Mouse (Mus musculus): ENCODE measurements at regions not wholly inside any gene's neighbourhood (a gene's known extent, or its start where the extent isn't known, plus 50 kb on each side); places are given as distances from the start of the nearest gene placed in this dataset.
"Not testable (repeated sequence)": the region's sequence is repeated elsewhere in the genome, so short reads cannot be mapped to it uniquely, and the experiment has no call there.

DNA sequence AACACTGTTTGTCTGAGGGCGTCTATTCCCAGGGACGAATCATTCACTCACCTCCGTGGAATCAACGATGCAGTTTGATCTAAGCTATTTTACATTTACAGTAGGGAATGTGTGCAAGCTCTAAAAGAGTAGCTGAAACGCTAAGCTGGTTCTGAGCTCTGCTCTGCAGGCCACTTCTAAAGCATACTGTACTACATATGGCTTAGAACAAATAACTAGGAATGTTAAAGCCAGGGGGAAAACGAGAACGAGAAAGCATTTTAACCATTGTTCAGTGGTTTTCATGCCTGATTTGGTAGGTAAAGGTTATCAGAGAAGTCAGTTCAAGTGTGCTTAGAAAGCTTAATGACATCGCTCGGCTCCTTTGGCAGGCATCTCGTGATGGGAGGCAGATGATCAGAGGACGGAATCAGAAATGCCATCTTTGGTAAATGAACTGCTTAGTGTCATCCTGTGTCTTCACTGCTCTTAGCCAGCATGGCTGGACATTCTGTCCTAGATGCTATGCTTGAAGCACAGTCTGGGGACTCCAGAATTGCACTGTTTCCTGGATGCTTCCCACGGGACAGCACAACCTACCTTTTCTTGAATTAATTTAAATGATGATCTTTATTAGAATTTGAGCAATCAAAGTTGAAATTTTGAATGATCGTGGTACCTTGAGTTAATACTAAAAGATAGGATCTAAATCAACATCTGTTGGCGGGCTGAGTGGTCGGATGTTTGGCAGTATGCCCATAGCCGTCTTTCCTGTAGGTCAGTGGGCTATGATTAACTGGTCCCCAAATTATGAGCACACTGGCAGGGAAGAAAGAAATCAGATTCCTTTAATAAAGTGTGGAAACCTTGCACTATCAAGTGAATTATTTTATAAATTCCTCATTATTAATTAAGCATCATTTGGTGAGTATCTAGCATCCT is 495.2 kb downstream of the Hace1 start:
- DNase-seq (ENCODE audit: low read depth, low spot score): no peak

DNA sequence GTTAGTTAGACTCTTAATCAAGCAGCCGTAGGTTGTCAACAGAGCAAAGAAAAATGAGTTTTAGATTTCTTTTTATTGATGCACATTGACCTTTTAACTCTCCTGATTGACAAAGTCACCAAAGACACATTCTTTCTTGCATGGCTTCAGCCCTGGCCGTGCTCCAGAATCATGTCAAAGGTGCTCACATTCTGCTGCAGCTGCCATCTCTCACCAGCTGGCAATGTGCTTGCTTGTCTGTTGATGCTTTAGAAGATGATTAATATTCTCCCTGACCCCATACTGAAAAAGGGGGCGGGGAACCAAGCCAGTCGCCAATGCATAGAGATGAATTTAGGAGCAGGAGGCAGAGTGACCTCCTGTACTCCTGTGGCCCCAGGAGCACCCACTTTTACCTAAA is 510.1 kb downstream of the Hace1 start:
- peak; percentile 47 for DNase-seq (ENCODE audit: low read depth, low spot score)

DNA sequence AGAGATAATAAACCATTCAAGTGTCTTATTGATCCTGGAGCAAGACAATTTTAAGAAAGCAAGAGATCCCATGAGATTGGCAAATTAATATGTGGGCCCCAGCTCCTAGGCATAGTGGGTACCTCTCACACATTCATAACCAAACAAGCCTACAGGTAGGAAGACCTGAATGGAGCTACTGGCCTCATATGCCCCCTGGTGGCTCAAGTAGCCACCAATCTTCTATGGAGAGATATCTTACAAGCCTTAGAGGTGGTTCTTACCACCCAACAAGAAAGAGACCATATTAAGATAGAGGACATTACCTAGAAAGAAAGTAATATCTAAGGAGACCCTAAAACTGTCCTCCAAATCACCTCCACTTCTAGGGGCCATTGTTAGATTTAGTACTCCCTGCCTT is 523.2 kb downstream of the Hace1 start:
- DNase-seq (ENCODE audit: low read depth, low spot score): no peak

DNA sequence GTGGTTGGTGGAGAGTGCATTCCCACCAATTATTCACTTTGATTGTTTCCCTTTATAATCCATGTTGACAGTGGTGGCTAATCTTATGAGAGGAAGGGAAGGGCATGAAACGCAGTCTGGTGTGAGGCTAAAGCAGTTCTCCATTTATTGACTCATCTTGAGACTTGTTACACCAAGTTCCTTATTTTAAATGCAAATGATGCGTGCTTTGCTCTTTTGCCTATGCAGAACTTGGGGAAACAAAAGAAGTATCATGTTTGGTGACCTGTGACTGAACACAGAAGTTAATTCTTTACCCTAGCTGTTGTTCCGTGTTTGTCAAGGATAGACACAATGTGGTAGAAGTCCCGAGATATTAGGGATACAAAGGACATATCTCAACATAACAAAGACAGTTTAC is 531.2 kb downstream of the Hace1 start:
- DNase-seq (ENCODE audit: low read depth, low spot score): no peak

GRCm38 (mm10) chr10:46114631-46115130 is 537.1 kb downstream of the Hace1 start:
- DNase-seq (ENCODE audit: low read depth, low spot score): no peak

DNA sequence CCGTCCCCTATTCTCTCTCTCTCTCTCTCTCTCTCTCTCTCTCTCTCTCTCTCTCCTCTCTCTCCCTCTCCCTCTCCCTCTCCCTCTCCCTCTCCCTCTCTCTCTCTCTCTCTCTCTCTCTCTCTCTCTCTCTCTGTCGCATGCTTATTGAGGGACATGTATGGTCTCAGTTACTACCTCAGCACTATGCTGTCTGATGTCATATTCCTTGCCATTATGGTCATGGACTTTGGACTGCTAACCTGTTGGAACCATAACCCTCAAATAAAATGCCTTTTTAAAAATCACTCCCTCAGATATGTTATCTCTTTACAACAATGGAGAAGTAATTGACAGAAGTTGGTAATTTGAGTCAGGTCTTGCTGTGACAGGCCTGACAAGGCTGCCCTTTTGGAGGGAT is 544.8 kb downstream of the Hace1 start:
- DNase-seq (ENCODE audit: low read depth, low spot score): not testable (repeated sequence)

GRCm38 (mm10) chr10:46123795-46124194 is 546.2 kb downstream of the Hace1 start:
- DNase-seq (ENCODE audit: low read depth, low spot score): no peak

DNA sequence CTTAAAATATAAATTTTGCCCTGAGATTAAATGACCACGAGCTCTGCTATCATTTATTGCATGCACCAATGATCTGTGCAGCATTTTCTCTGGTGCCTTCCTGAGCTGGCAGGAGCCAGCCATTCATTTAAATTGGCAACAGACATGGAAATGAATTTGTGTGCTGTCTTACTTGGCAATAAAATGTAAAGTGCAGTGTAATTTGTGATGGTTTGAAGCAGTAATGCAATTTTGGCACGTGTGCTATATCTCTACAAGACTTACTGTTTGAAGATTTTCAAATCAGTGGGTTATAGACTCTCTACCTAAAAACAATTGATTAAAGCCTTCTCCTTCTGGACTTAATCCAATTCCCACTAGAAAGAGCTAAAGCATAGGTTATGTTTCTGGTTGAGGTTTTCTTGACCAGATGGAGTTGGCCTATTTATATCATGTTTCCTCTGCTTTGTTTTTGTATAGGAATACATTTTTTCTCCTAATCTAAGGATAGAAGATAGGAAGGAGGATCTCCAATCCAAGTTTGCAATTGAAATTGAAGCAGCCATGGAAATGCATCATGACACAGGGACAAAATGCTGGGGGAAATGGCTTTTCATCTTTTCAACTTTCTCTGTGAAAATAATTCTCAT is 557.6 kb downstream of the Hace1 start:
- peak; percentile 66 for DNase-seq (ENCODE audit: low read depth, low spot score)

DNA sequence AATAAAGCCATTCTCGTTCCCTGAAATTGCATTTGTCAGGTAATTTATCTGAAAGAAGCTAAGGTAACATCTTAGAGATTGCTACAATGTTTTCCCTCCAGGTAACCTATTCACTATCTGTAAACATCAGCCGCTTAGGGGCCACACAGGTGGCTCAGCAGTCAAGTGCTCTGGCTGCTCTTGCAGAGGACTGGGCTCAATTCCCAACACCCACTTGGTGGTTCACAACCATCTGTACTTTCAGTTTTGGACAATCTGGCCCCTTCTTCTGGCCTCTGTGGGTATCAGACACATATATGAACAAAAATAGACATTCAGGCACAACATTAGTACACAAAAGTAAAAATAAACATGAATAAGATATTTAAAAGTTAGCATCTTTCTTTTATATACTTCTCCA is 596.4 kb downstream of the Hace1 start:
- DNase-seq (ENCODE audit: low read depth, low spot score): peak; percentile 79

GRCm38 (mm10) chr10:46185763-46186458 is 608.3 kb downstream of the Hace1 start:
- peak; percentile 7 for DNase-seq (ENCODE audit: low read depth, low spot score)

DNA sequence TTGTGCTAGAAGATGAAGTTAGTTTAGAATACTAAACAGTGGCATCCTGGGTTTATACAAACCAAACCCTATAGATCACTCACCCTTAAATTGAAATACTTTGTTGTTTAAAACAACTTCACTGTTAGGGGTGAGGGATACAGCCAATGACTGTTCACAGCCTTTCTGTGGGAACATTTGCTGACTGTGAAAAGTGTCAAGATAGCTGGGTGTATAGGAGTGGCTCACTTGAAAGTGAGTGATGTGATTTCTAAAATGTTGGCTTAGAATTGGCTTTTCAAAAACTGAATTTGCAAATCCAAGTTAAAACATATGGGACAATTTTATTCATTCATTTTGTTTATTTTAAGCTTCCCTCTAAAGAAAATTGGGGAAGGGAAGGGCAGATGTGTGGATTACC is 616.5 kb downstream of the Hace1 start:
- DNase-seq (ENCODE audit: low read depth, low spot score): peak; percentile 33

DNA sequence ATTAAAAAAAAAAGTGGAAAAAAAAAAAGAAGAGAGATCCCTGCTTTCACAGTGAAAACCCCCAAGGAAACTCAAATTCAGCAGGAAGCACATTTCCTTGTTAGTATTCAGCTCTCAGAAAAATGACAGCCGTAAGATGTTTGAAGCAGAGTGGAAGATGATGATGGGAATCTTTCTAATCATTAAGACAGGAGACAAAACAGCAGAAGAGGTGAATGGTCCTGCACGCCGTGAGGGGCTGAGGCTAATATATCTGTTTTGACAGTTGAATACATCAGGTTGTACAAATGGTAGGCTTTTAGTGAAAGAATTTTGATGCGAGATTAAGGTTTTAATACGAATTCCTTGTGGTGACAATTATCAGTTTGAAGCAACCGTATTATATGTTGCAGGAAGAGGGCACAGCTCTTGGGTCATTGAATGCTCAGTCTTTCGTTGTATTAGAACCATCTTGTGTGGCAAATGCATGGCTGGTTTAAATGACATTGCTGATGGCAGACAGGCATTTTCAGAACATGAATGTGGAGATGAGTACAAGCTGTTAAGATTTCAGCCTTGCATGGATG is 649.3 kb downstream of the Hace1 start:
- no peak for DNase-seq (ENCODE audit: low read depth, low spot score)

- peak; percentile 42 for DNase-seq (ENCODE audit: low read depth, low spot score)
Measured at GRCm38 (mm10) chr10:46229608-46230007, 652.0 kb downstream of the Hace1 start.

DNA sequence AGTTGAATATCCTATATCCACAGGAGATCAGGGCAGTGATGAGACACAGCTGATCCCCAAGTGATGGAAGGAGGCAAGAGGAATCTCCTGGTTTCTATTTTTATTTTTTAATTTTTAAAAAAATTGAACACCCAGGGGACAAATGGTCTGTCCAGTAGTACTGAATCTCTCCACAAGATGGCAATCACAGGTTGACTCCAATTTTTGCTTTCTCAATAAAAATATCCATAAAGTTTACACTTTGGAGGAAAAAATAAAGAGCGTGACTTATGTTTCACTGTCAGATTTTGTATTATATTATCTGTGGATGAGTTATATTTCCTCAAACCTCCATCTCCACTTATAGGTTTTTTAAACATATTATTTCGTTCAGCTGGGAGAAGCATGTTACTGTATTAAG is 658.0 kb downstream of the Hace1 start:
- peak; percentile 40 for DNase-seq (ENCODE audit: low read depth, low spot score)

- DNase-seq (ENCODE audit: low read depth, low spot score): no peak
Measured at GRCm38 (mm10) chr10:46255575-46255974, 677.9 kb downstream of the Hace1 start.

- DNase-seq (ENCODE audit: low read depth, low spot score): no peak
Measured at GRCm38 (mm10) chr10:46269710-46270109, 692.1 kb downstream of the Hace1 start.

GRCm38 (mm10) chr10:46273846-46274245 is 696.2 kb downstream of the Hace1 start:
- peak; percentile 24 for DNase-seq (ENCODE audit: low read depth, low spot score)

DNA sequence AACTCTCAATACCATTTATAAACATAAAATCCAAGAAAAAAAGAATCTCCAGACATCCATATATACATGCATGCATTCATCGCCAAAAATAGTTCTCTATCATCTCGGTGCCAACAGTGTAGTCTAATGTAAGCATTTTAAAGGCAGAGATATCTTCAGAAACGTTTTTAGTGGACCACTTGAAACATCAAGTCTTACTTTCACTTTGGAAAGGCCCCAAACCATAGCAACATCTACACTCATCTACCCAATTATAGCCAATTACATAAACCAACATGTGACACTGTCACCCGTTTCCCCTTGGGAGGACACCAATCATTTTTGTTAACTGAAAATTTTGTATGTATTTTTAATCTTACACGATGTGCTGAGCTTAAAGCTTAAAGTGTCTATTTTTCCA is 716.7 kb downstream of the Hace1 start:
- DNase-seq (ENCODE audit: low read depth, low spot score): peak; percentile 42

DNA sequence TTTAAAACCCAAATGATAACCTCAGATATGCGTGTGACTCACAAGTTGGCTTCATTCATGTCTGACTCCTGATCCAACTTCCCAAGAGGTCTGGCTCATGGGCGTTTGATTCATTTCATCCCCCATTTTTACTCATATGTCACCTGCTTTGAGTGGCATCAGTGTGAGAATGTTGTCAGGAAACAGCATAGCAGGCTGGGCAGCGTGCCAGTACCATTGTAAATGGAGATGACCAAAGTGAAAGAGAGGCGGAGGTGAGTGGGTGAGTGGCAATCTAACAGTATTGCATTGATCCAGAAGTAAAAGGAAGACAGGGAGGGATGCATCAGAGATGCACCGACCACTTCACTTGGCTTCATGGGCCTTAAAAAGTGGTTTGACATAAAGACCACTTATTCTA is 720.7 kb downstream of the Hace1 start:
- DNase-seq (ENCODE audit: low read depth, low spot score): peak; percentile 60

DNA sequence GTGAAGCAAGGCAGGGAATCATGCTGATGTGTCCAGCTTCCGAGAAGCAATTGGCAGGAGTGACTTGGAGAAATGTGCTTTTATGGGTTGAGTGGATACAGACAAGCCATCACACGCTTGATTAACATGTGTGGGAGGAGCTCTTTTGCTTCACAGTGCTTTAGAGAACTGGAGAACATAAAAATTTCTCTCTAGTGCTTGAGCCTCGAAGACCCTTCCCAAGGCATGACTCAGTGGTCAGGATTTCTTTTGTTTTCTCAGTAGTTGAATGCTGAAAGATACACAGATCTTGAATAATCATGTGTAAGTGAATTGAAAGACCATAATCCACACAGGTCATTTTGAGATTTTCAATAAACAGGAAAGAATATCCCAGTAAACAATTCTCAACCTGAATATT is 721.9 kb downstream of the Hace1 start:
- no peak for DNase-seq (ENCODE audit: low read depth, low spot score)

DNA sequence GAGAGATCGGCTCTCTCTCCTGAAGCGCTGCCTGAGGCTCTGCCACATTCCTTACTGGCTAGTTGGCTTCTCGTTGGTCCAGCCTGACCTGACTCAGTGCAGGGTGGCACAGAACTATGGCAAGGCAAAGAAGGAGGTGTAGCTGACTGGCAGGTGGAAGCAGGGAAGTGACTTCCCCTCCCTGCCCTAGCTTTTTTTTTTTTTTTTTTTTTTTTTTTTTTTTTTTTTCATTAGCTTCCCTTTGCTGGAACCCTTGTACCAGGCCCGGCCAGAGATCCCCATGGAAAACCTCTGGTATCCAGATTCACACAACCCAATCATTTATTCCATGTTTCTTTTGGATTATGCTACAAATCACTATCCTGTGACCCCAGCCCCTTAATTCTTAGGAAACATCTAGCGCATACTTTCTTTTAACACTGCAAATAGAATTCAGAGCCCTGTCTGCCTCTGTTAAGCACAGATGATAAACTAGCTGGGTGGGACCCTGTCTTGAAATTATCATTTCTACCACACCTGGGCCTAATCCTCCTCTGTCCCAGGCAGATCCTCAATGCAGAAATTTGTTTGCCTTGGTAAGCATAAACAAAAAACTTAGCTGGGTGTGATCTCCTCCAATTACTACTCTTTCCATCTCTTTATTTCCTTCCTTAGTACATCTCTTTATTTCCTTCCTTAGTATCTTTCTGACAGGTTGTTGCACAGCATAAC is 742.9 kb downstream of the Hace1 start:
- no peak for DNase-seq (ENCODE audit: low read depth, low spot score)
